Mouse (Mus musculus) liver, embryonic 13.5 days (tissue): ENCODE results near the gene Acaa1b. TPM values are rescaled to one million over a fixed set of nuclear protein-coding genes. Genes with fewer than 3 reads are reported as not detected.

Experiments used
- ATAC-seq: fragments of 200-750 bp; cut with Nextera tagmentation; 2 replicates; pipeline ENCODE4 v1.8.0; 2017; ENCODE audit warnings: low read depth, mild to moderate bottlenecking, moderate number of reproducible peaks, moderate library complexity
- DNase-seq: peaks from one replicate; pipeline ENCODE4 v3.0.0; 2022
- H3K27ac ChIP-seq: fragments of 300-500 bp; sonication (generic); 2 replicates; pipeline ENCODE4 v1.5.1; 2015; ENCODE audit warnings: moderate library complexity, mild to moderate bottlenecking, inconsistent platforms
- H3K27me3 ChIP-seq: fragments of 300-500 bp; sonication (generic); 2 replicates; pipeline ENCODE4 v1.6.1; 2015; ENCODE audit warnings: mild to moderate bottlenecking, inconsistent platforms
- H3K36me3 ChIP-seq: fragments of 300-500 bp; sonication (generic); 2 replicates; pipeline ENCODE4 v1.6.1; 2015; ENCODE audit warnings: mild to moderate bottlenecking, inconsistent platforms
- H3K4me1 ChIP-seq: fragments of 300-500 bp; sonication (generic); replicated peaks from 2 replicates; pipeline ENCODE4 v1.6.1; 2015; ENCODE audit warnings: inconsistent platforms
- H3K4me2 ChIP-seq: fragments of 300-500 bp; sonication (generic); 2 replicates; pipeline ENCODE4 v1.6.1; 2015; ENCODE audit warnings: inconsistent platforms, mild to moderate bottlenecking, moderate library complexity
- H3K4me3 ChIP-seq: fragments of 300-500 bp; sonication (generic); replicated peaks from 2 replicates; pipeline ENCODE4 v1.5.1; 2015; ENCODE audit warnings: mild to moderate bottlenecking, inconsistent platforms
- H3K9ac ChIP-seq: fragments of 300-500 bp; sonication (generic); 2 replicates; pipeline ENCODE4 v1.6.1; 2015; ENCODE audit warnings: mild to moderate bottlenecking, inconsistent platforms
- H3K9me3 ChIP-seq: fragments of 300-500 bp; sonication (generic); replicated peaks from 2 replicates; pipeline ENCODE4 v1.6.1; 2016; ENCODE audit warnings: inconsistent platforms
- WGBS: fragments of 180-500 bp; shearing (Covaris S2); methylation state at CpG from one replicate; pipeline ENCODE4 v1.1.7; 2015; ENCODE audit not compliant: insufficient replicate concordance; 5-methylcytosine and 5-hydroxymethylcytosine counted together
- polyA plus RNA-seq: library from polyadenylated mRNA; unstranded; fragments of >200 nt; fragmentation: Nextera tagmentation; extraction: Ambion mirVana; gene quantifications from 2 replicates; pipeline ENCODE4 v1.2.1, GENCODE M21; 2015

The Acaa1b gene
- polyA plus RNA-seq, 1 experiment from 2014 or later, result 3.1 TPM

DNA sequence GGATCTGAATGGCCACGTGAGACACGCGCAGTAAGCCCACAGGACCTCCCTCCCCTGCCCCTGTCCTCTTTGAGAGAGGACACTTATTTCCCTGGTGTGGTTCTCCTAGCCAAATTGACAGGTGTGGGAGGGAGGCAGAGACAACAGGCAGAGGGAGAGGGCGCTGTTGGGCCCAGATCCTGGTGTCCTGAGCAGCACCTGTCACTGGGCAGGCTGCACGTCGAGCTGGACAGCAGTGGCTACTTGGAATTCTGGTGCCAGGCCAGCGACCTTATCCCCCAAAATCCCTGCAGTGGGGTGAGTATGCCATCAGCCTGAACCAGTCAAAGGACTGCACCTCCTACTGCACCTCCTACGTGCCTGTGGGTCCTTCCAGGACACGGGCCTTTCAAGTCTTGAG is 13.5 kb downstream of the Acaa1b start:
- Histone ChIP-seq H3K4me1 (no peaks in the 10 kb centered on the region), H3K4me2 (no peak overlapping the region), H3K4me3 (no peak overlapping the region), H3K27me3 (no peaks in the 10 kb centered on the region), H3K9ac (no peak overlapping the region), H3K9me3 (no peaks in the 10 kb centered on the region), H3K27ac (no peak overlapping the region), H3K36me3 (no peaks in the 10 kb centered on the region)
- ATAC-seq (no peak), DNase-seq (no peak)
- 60% methylated on average over 9 of the region's 9 CpGs for WGBS

DNA sequence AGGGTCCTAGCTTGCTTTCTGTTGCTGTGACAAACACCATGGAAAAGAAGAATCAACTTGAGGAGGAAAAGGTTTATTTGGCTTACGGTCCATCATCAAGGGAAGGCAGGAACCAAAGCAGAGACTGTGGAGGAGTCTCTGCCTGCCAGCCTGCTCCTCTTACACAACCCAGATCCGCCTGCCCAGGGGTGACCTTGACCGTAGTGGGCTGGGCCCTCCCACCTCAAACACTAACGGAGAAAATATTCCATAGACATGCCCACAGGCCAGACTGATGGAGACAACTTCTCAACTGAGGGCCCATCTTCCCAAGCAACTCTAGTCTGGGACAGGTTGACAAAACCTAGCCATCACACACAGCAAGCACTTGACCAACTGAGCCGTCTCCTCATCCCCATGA is 14.8 kb downstream of the Acaa1b start:
- H3K4me1 ChIP-seq, result no peaks in the 10 kb centered on the region
- no peaks in the 10 kb centered on the region for H3K36me3 ChIP-seq
- H3K9ac ChIP-seq, result no peak overlapping the region
- DNase-seq (no peak), ATAC-seq (no peak)
- no peak overlapping the region for H3K27ac ChIP-seq
- no peaks in the 10 kb centered on the region for H3K27me3 ChIP-seq
- H3K4me2 ChIP-seq, result no peak overlapping the region
- H3K4me3 ChIP-seq, result no peak overlapping the region
- H3K9me3 ChIP-seq, result no peaks in the 10 kb centered on the region
- 58% methylated on average over 5 of the region's 5 CpGs for WGBS

DNA sequence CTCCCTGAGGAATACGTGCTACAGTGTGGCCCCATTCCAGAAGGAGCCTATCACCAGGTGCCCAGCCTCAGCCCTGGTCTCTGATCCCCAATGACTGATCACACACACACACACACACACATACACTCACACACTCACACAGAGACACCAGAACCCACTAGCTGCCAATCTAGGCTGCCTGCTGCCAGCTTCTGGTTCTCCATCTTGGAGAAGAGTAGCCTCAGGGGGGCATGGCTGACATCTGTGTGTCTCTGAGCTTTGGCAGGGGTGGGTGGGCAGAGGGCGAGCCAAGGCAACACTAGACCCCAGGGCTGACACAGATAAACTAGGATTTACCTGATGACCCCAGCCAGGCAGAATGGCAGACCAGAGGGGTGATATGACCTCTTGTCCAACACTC is 18.1 kb downstream of the Acaa1b start:
- Histone ChIP-seq H3K9me3 (no peaks in the 10 kb centered on the region), H3K4me3 (no peak overlapping the region), H3K36me3 (no peaks in the 10 kb centered on the region), H3K27me3 (no peaks in the 10 kb centered on the region), H3K4me1 (no peaks in the 10 kb centered on the region), H3K9ac (no peak overlapping the region), H3K27ac (no peak overlapping the region), H3K4me2 (no peak overlapping the region)
- 42% methylated on average over 2 of the region's 2 CpGs for whole genome bisulfite sequencing
- DNase-seq (no peak), ATAC-seq (no peak)

DNA sequence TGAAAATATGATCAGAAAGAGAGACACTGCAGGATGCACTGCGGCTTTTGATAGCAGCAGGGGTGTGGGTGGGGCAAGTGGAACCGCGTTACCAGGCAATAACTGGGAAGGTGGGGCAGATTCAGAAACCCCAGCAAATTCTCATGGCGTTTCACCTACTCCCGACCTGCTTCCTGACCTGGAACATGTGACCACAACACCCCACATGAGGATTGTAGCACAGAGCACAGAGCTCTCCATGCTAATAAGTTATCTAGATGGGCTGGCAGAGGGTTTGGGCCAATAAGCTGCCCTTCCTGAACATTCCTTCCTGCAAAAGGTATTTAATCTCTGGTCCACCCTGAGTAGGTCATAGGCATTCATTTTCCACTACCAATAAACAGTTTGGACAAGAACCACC is 26.2 kb downstream of the Acaa1b start:
- H3K4me1 ChIP-seq, result no peaks in the 10 kb centered on the region
- no peak overlapping the region for H3K4me3 ChIP-seq
- ATAC-seq (no peak), DNase-seq (no peak)
- H3K36me3 ChIP-seq, result no peaks in the 10 kb centered on the region
- no peaks in the 10 kb centered on the region for H3K27me3 ChIP-seq
- H3K9me3 ChIP-seq, result no peaks in the 10 kb centered on the region
- no peak overlapping the region for H3K27ac ChIP-seq
- H3K4me2 ChIP-seq, result no peak overlapping the region
- WGBS, result 30% methylated on average over 5 of the region's 5 CpGs
- H3K9ac ChIP-seq, result no peak overlapping the region

DNA sequence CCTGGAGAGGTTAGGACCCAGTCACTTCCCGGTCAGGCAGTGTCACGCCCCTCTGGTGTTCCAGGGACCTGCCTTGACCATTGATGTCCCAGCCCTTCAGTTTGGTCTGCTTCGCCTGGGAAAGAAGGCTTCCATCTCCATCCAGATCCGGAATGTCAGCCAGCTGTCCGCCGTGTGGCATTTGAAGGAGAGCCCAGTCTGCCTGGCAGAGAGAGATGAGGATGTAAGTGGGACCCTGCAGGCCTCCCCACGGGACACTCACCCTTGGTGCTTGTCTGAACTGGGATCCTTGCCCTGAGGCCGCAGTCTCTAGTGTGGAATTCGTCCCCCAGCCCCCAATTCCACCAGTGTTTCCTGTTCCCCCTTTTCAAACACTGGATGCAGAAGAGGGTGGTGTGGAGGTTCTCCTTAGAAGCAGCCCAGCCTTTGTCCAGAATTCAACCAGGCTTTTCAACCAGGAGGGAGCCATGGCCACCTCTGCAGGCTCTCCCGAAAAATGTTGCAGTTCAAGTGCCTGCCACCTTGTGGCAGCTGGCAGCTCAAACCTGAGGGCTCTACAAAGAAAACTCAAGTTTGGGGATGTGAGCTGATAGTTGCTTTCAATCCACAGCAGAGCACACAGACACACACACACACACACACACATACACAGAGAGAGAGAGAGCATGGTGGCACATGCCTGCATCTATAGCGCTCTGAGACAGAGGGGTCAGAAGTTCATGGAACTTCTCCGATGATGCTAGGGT is 28.3 kb downstream of the Acaa1b start:
- H3K4me3 ChIP-seq, result no peak overlapping the region
- no peak overlapping the region for H3K4me2 ChIP-seq
- no peak overlapping the region for H3K9ac ChIP-seq
- no peaks in the 10 kb centered on the region for H3K9me3 ChIP-seq
- ATAC-seq (no peak), DNase-seq (no peak)
- 62% methylated on average over 12 of the region's 12 CpGs for WGBS
- no peaks in the 10 kb centered on the region for H3K36me3 ChIP-seq
- no peaks in the 10 kb centered on the region for H3K27me3 ChIP-seq
- no peak overlapping the region for H3K27ac ChIP-seq
- no peaks in the 10 kb centered on the region for H3K4me1 ChIP-seq

DNA sequence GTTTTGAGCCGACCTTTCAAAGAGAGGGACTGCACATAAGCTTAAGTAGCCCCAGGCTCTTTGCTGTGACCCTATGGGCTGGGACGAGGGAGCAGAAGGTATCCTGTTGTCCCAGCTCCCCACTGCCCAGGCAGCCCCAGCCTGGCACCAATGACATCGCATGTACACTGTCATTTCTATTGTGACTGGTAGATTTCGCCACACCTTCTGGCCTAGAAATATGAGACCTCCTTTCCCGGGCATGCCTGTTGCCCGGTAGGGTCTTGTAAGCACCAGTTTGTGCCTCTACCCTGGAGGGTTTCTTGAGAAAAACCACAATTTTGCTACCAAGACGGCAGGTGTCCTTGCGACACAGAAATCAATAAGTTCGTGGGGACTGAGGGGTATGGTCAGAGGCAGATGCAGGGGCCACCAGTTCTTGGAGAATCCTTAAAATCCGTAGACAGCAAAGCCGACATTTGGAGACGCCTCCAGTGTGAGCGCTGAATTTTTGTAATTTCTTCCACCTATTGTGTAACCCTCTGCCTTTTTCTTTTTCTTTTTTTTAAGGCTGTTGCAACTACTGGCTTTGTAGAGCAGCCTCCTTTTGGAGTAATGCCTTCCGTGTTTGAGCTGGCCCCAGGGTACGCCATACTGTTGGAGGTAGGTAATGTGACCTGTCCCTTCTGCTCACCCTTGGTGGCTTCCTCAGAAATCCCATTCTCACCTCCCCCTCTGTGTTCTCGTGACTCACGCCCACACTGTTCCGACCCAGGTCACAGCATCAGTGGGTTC is 34.1 kb downstream of the Acaa1b start:
- no peak overlapping the region for H3K4me3 ChIP-seq
- H3K9ac ChIP-seq, result no peak overlapping the region
- H3K36me3 ChIP-seq, result no peaks in the 10 kb centered on the region
- 69% methylated on average over 18 of the region's 18 CpGs for WGBS
- no peaks in the 10 kb centered on the region for H3K27me3 ChIP-seq
- H3K4me2 ChIP-seq, result no peak overlapping the region
- H3K9me3 ChIP-seq, result no peaks in the 10 kb centered on the region
- H3K27ac ChIP-seq, result no peak overlapping the region
- H3K4me1 ChIP-seq, result no peaks in the 10 kb centered on the region
- no peak for ATAC-seq
- DNase-seq, result no peak

DNA sequence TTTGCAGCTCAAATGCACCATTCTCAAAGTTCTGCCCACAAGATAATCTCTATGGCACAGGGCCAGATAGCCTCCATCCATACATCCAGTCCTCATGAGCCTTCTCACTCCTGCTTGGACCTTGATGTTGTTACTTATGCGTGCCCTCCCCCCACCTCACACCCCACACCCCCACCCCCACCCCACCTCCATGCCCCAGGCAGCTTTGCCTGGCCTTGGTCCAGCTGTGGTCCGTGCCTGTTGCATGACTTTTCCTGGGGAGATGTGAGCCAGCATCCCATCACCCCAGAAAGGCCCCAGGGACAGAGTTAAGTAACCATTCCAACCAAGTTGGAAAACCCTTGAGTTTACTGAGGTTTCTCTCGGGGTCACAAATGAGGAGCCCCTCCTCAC is 36.7 kb downstream of the Acaa1b start:
- H3K4me2 ChIP-seq, result no peak overlapping the region
- no peak overlapping the region for H3K9ac ChIP-seq
- no peak for DNase-seq
- H3K9me3 ChIP-seq, result no peaks in the 10 kb centered on the region
- no peaks in the 10 kb centered on the region for H3K4me1 ChIP-seq
- WGBS, result 47% methylated on average over 3 of the region's 3 CpGs
- no peak overlapping the region for H3K27ac ChIP-seq
- H3K27me3 ChIP-seq, result no peaks in the 10 kb centered on the region
- no peak for ATAC-seq
- H3K4me3 ChIP-seq, result no peak overlapping the region
- no peaks in the 10 kb centered on the region for H3K36me3 ChIP-seq

DNA sequence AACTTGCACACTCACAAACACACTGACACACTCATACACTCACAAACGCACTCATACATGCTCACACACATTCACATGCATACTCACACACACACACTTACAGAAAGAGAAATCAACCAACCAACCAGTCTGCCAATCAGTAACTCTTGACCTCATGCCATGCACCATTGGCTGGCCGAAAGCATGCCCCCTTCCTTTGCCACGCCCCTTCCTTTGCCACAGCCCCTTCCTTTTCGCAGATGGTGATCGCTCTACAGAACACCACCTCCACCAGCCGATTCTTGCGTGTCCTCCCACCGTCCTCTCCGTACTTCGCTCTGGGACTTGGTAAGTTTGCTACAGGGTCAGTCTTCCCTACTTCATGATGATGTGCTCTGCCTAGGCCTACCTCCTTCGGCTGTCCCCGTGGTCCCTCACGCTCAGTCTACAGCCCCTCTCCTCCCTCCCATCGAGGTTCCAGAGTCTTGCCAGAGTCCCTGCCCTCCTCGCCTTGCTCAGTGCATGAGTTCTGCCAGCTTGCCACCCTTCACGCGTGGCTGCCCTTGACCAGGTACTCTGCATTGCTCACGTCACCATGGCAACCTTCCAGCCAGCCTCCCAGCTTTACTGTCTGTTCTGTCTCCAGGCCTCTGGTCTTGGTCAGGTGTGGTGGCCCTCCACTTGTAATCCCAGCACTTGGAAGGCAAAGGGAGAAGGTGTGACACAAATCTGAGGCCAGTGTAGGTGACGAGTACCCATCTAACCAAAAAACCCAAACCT is 37.3 kb downstream of the Acaa1b start:
- Histone ChIP-seq H3K27ac (no peak overlapping the region), H3K4me1 (no peaks in the 10 kb centered on the region), H3K4me3 (no peak overlapping the region), H3K9ac (no peak overlapping the region), H3K9me3 (no peaks in the 10 kb centered on the region), H3K4me2 (no peak overlapping the region), H3K27me3 (no peaks in the 10 kb centered on the region), H3K36me3 (no peaks in the 10 kb centered on the region)
- WGBS, result 68% methylated on average over 19 of the region's 19 CpGs
- DNase-seq (no peak), ATAC-seq (no peak)

DNA sequence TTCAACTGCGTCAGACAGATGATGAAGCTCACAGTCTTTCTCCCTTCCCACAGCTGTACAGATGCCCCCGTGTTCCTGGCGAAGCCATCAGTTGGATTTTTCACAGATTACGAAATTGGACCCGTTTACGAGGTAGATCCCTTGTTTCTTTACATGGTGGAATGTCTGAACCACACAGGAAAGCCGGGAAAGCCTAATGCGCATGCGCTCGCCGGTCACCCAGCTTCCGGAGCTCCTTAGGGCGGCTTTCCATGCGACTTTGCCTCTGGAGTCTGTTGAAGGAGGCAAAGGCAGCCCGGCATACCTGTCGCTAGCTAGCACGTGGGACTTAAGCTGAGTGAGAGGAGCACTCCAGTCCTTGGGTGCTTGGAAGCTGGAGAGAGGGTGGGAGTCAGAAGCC is 42.0 kb downstream of the Acaa1b start:
- Histone ChIP-seq H3K36me3 (no peaks in the 10 kb centered on the region), H3K4me2 (no peak overlapping the region), H3K27ac (no peak overlapping the region), H3K4me3 (no peak overlapping the region), H3K9me3 (no peaks in the 10 kb centered on the region), H3K4me1 (no peaks in the 10 kb centered on the region; the same call in 1 of the 2 replicates), H3K27me3 (no peaks in the 10 kb centered on the region), H3K9ac (no peak overlapping the region)
- 64% methylated on average over 17 of the region's 17 CpGs for WGBS
- DNase-seq, result no peak
- no peak for ATAC-seq

DNA sequence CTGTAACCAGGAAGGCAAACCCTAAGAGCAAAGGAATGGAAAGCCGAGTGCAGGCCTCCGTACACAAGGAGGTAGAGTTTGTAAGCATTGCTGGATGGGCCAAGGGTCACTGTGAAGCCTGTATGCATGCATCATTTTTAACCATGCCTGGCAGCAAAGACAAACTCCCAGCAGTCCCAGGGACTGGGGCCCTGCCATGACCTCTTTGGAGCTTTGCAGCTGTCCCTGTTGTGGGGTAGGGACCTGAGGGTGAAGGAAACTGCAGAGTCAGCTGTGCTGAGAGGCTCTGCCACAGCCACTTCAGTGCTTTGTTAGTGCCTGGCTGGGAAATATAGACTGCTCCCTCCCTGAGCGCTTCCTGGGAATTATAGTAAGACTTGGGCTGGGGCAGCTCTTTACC is 46.3 kb downstream of the Acaa1b start:
- DNase-seq (no peak), ATAC-seq (no peak)
- no peaks in the 10 kb centered on the region for H3K36me3 ChIP-seq
- no peak overlapping the region for H3K9ac ChIP-seq
- no peaks in the 10 kb centered on the region; the same call in 1 of the 2 replicates for H3K4me1 ChIP-seq
- H3K9me3 ChIP-seq, result no peaks in the 10 kb centered on the region
- H3K27ac ChIP-seq, result no peak overlapping the region
- H3K4me2 ChIP-seq, result no peak overlapping the region
- 55% methylated on average over 3 of the region's 3 CpGs for WGBS
- H3K4me3 ChIP-seq, result no peak overlapping the region
- no peaks in the 10 kb centered on the region for H3K27me3 ChIP-seq

DNA sequence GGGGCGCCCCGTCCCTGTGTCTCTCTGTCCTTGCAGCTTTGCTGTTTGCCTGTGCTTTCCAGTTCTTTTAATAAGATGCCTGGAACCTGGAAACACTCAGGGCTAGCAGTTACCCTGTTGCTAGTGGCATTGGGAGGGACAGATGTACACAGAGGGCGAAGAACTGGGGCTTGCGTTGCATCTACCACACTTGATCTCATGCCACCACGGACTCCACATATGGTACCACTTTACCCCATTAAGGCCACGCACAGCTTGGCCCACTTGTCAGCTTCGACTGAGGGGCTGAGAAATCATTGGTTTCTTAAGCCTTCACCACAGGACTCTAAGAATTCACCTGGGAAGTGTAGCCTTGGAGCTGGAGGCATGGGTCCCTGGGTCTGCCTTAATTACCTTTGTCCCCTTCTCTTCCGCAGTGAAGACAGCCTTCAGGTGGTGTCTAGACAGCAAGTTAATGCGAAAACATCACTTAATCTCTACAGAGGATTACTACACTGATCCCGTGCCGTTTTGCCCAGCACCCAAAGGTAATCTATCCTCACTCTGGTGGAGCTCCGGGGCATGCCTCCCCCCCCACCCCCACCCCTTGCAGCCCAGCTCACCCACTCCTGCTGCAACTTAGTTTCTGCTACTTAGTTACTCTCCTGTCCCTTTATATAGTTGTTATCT is 47.1 kb downstream of the Acaa1b start:
- DNase-seq (no peak), ATAC-seq (no peak)
- no peaks in the 10 kb centered on the region for H3K9me3 ChIP-seq
- H3K9ac ChIP-seq, result no peak overlapping the region
- no peaks in the 10 kb centered on the region; the same call in 1 of the 2 replicates for H3K4me1 ChIP-seq
- no peak overlapping the region for H3K4me3 ChIP-seq
- 60% methylated on average over 12 of the region's 12 CpGs for WGBS
- H3K27ac ChIP-seq, result no peak overlapping the region
- no peaks in the 10 kb centered on the region for H3K36me3 ChIP-seq
- H3K4me2 ChIP-seq, result no peak overlapping the region
- no peaks in the 10 kb centered on the region for H3K27me3 ChIP-seq
